Mouse (Mus musculus): ENCODE data around the gene Car14.

GRCm38 (mm10) chr3:95892066-95893052 is 12.1 kb downstream of the Car14 start:
- no peak for TF ChIP-seq GATA1 (IDR thresholded peaks at IDR 0.05; ENCODE audit: low read length)
- no peak for TF ChIP-seq TAL1 (IDR thresholded peaks at IDR 0.05; ENCODE audit: low read length)
